Mouse (Mus musculus) central nervous system, embryonic 14 days (tissue): Measurements from ENCODE around the gene Gnmt. TPM values are rescaled to one million over a fixed set of nuclear protein-coding genes. Genes with fewer than 3 reads are reported as not detected.

ENCODE experiments used
- polyA plus RNA-seq: library from polyadenylated mRNA; depleted of rRNA; stranded (reverse); fragments of >200 nt; gene quantifications from 2 replicates; pipeline ENCODE4 v1.2.3, GENCODE M21; 2012; rRNA removed

The Gnmt gene
- polyA plus RNA-seq: 1.8 and 2.8 TPM in 2 replicates

GRCm38 (mm10) chr17:46728904-46729318 is at the start of gene Gnmt:
Gnmt (minus strand) TSS chr17:46729168.

GRCm38 (mm10) chr17:46772404-46773277 is 43.7 kb upstream of the Gnmt start, which contains the start of gene 2310039H08Rik:
2310039H08Rik (plus strand) TSS chr17:46772635.

GRCm38 (mm10) chr17:46763544-46763943 is 34.6 kb upstream of the Gnmt start, which contains the start of gene Ptcra:
Ptcra (minus strand) TSS chr17:46763712.

GRCm38 (mm10) chr17:46751794-46752556 is 23.0 kb upstream of the Gnmt start, which contains the start of gene Cnpy3:
Cnpy3 (minus strand) TSS chr17:46752214.

GRCm38 (mm10) chr17:46710959-46711597 is 17.9 kb downstream of the Gnmt start, which contains the start of gene Pex6:
Pex6 (plus strand) TSS chr17:46711463.

GRCm38 (mm10) chr17:46704887-46705835 is 23.8 kb downstream of the Gnmt start, which contains the start of gene Ppp2r5d:
Ppp2r5d (minus strand) TSS chr17:46705111.

GRCm38 (mm10) chr17:46680760-46681373 is 48.1 kb downstream of the Gnmt start, which contains the start of gene Klhdc3:
Klhdc3 (minus strand) TSS chr17:46680914.

GRCm38 (mm10) chr17:46678416-46678815 is 50.6 kb downstream of the Gnmt start, which contains the start of gene Mea1:
Mea1 (plus strand) TSS chr17:46678793.

Other genes with a start within 250 kb of the Gnmt start
- 20.1 and 21.0 TPM in 2 replicates for gene Ttbk1, start 241.5 kb downstream of the Gnmt start, polyA plus RNA-seq
- gene Dnph1, start 232.5 kb downstream of the Gnmt start, polyA plus RNA-seq: 22.5 and 29.6 TPM in 2 replicates
- gene Cul9, start 182.8 kb downstream of the Gnmt start, polyA plus RNA-seq: 37.0 and 39.7 TPM in 2 replicates
- gene Srf, start 173.0 kb downstream of the Gnmt start, polyA plus RNA-seq: 63.0 and 64.7 TPM in 2 replicates
- gene Ptk7, start 99.7 kb downstream of the Gnmt start, polyA plus RNA-seq: 27.6 and 39.1 TPM in 2 replicates
- 35.0 and 37.2 TPM in 2 replicates for gene Klc4, start 83.1 kb downstream of the Gnmt start, polyA plus RNA-seq
- gene Mrpl2, start 82.9 kb downstream of the Gnmt start, polyA plus RNA-seq: 57.1 and 58.5 TPM in 2 replicates
- 79.9 and 93.7 TPM in 2 replicates for gene Cul7, start 78.8 kb downstream of the Gnmt start, polyA plus RNA-seq
- 36.2 and 40.8 TPM in 2 replicates for gene Rrp36, start 54.8 kb downstream of the Gnmt start, polyA plus RNA-seq
- 168 and 171 TPM in 2 replicates for gene Mea1, start 50.4 kb downstream of the Gnmt start, polyA plus RNA-seq
- gene Klhdc3, start 48.3 kb downstream of the Gnmt start, polyA plus RNA-seq: 140 and 150 TPM in 2 replicates
- gene Ppp2r5d, start 24.1 kb downstream of the Gnmt start, polyA plus RNA-seq: 105 and 111 TPM in 2 replicates
- gene Pex6, start 17.7 kb downstream of the Gnmt start, polyA plus RNA-seq: 42.6 and 47.2 TPM in 2 replicates
- 53.5 and 59.9 TPM in 2 replicates for gene Cnpy3, start 23.0 kb upstream of the Gnmt start, polyA plus RNA-seq
- gene Ptcra, start 34.5 kb upstream of the Gnmt start, polyA plus RNA-seq: 0.04 TPM in 1 of 2 replicates, not detected in the other
- 64.8 and 67.4 TPM in 2 replicates for gene 2310039H08Rik, start 43.5 kb upstream of the Gnmt start, polyA plus RNA-seq
- 88.2 and 89.8 TPM in 2 replicates for gene Rpl7l1, start 53.5 kb upstream of the Gnmt start, polyA plus RNA-seq
- gene Bicral, start 129.3 kb upstream of the Gnmt start, polyA plus RNA-seq: 17.7 and 20.6 TPM in 2 replicates
- 34.7 and 37.5 TPM in 2 replicates for gene Tbcc, start 161.5 kb upstream of the Gnmt start, polyA plus RNA-seq
- gene Prph2, start 181.3 kb upstream of the Gnmt start, polyA plus RNA-seq: 0.05 TPM in 2 replicates